Mouse (Mus musculus) cerebellum, adult 9-11 months (tissue): ENCODE measurements around the gene Iyd.
"Not testable (repeated sequence)": the region's sequence is repeated elsewhere in the genome, so short reads cannot be mapped to it uniquely, and the experiment has no call there.

ENCODE experiments used
- DNase-seq: peaks from one replicate; pipeline ENCODE4 v3.0.0; 2022

Gene Iyd

GRCm38 (mm10) chr10:3540003-3540827 lies at the start of gene Iyd:
Iyd (plus strand) TSS chr10:3540240.
- DNase-seq, result no peak

- DNase-seq, result no peak
These were observed 43.2 kb upstream of the Iyd start for GRCm38 (mm10) chr10:3496791-3497190.

GRCm38 (mm10) chr10:3500846-3501245 lies 39.2 kb upstream of the Iyd start:
- DNase-seq, result not testable (repeated sequence)

- DNase-seq, result no peak
These were observed 32.4 kb upstream of the Iyd start for GRCm38 (mm10) chr10:3507484-3508221.

GRCm38 (mm10) chr10:3508222-3508588 lies 31.8 kb upstream of the Iyd start:
- no peak for DNase-seq

GRCm38 (mm10) chr10:3508746-3509145 lies 31.3 kb upstream of the Iyd start:
- DNase-seq, result no peak

GRCm38 (mm10) chr10:3509663-3510277 lies 30.3 kb upstream of the Iyd start:
- DNase-seq, result no peak

- DNase-seq, result no peak
These were observed 29.6 kb upstream of the Iyd start for GRCm38 (mm10) chr10:3510486-3510885.

GRCm38 (mm10) chr10:3511401-3511800 lies 28.6 kb upstream of the Iyd start:
- no peak for DNase-seq

- no peak for DNase-seq
These were observed 27.3 kb upstream of the Iyd start for GRCm38 (mm10) chr10:3512620-3513305.

- DNase-seq, result no peak
These were observed 26.1 kb upstream of the Iyd start for GRCm38 (mm10) chr10:3513947-3514346.

- no peak for DNase-seq
These were observed 25.4 kb upstream of the Iyd start for GRCm38 (mm10) chr10:3514634-3515033.

GRCm38 (mm10) chr10:3516442-3516841 lies 23.6 kb upstream of the Iyd start:
- DNase-seq, result no peak

- DNase-seq, result no peak
These were observed 16.8 kb upstream of the Iyd start for GRCm38 (mm10) chr10:3523044-3523793.

- no peak for DNase-seq
These were observed 15.5 kb upstream of the Iyd start for GRCm38 (mm10) chr10:3524513-3524912.

- no peak for DNase-seq
These were observed 14.5 kb upstream of the Iyd start for GRCm38 (mm10) chr10:3525420-3526019.

GRCm38 (mm10) chr10:3529807-3530206 lies 10.2 kb upstream of the Iyd start:
- DNase-seq, result no peak

- no peak for DNase-seq
These were observed 9.4 kb upstream of the Iyd start for GRCm38 (mm10) chr10:3530661-3531060.

- DNase-seq, result peak; percentile 57
These were observed 8.7 kb upstream of the Iyd start for GRCm38 (mm10) chr10:3531375-3531774.

GRCm38 (mm10) chr10:3534445-3534844 lies 5.6 kb upstream of the Iyd start:
- no peak for DNase-seq

- no peak for DNase-seq
These were observed 3.7 kb upstream of the Iyd start for GRCm38 (mm10) chr10:3536361-3536760.

- DNase-seq, result no peak
These were observed 9.3 kb downstream of the Iyd start for GRCm38 (mm10) chr10:3549384-3549783.
